Mouse (Mus musculus): ENCODE measurements around the gene Fry. TPM values are rescaled to one million over a fixed set of nuclear protein-coding genes. Genes with fewer than 3 reads are reported as not detected.

Fry gene
- polyA plus RNA-seq, 1 experiment = 2.1 TPM

DNA sequence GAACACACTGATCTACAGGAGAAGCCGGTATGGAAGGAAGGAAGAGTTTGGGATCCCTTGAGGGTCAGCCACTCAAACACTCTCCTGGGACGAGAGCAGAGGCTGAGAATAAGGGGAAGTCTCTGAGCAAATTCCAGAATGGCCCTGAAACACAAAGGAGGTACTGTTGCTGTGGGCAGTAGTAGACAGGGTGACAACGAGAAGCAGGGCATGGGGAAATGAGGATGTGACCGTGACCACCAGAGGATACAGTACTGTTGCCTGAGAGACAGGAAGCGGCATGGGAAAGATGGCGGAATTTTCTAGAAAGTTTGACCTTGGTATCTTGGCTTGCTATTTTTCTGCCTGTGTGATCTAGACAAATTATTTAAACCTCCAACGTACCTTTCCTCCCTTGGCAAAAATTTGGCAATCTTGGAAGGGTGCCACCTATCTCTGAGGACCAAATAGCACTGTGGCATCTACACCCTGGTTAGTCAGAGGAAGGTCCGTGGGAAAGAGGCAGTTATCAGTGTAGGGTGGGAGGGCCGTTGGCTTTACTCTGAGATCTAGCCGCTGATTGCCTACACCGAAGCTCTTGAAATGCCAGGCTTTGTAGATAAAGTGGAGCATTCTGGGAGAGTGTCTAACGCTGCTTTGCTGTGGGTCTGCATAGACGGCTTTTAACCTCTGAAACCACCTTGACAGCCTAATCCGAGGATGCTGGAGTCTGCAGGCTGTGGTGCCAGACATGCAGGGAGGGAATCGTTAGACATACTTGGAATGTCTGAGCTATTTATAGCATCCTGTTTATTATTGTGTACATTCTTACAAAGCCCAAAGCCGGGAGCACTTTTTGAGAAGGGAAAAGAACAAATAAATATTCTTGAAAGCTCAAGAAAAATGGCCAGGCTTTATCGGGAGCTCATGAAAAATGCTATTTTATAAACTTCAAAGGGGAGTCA is 266.1 kb downstream of the Fry start:
- no peak for TF ChIP-seq TCF12 (IDR thresholded peaks at IDR 0.05; ENCODE audit: insufficient read depth, poor library complexity, severe bottlenecking)
- no peak for TF ChIP-seq POLR2AphosphoS2 (IDR thresholded peaks at IDR 0.05; ENCODE audit: insufficient read length, low read depth)
- TF ChIP-seq TCF3 (IDR thresholded peaks at IDR 0.05; ENCODE audit: insufficient read length, low read depth) = no peak
- no peak for TF ChIP-seq USF1 (IDR thresholded peaks at IDR 0.05; ENCODE audit: low read depth)
- TF ChIP-seq MAX (IDR thresholded peaks at IDR 0.05; ENCODE audit: low read depth) = no peak
- no peak for TF ChIP-seq SRF (IDR thresholded peaks at IDR 0.05; ENCODE audit: control insufficient read depth, insufficient read length, low read depth)
- TF ChIP-seq CEBPB (IDR thresholded peaks at IDR 0.05; ENCODE audit: insufficient read depth, poor library complexity, severe bottlenecking) = no peak
- TF ChIP-seq E2F4 (IDR thresholded peaks at IDR 0.05; ENCODE audit: insufficient read depth) = no peak
- TF ChIP-seq MYOD1 (IDR thresholded peaks at IDR 0.05; ENCODE audit: control insufficient read depth in 1 of 3, insufficient read length in 2 of 3, low read depth in 2 of 3) = no peak
- TF ChIP-seq POLR2A (IDR thresholded peaks at IDR 0.05; ENCODE audit: insufficient read length, low read depth) = no peak
- no peak for TF ChIP-seq MYOG (IDR thresholded peaks at IDR 0.05; ENCODE audit: control insufficient read depth in 1 of 3, insufficient read depth in 1 of 3, insufficient read length in 2 of 3, low read depth in 2 of 3)
- no peak for TF ChIP-seq REST (IDR thresholded peaks at IDR 0.05; ENCODE audit: insufficient read depth, insufficient read length)
- no peak overlapping the region for H3K4me3 ChIP-seq
- H3K4me2 ChIP-seq (ENCODE audit: low read depth) = no peak overlapping the region
- no peaks in the 10 kb centered on the region for H3K36me3 ChIP-seq (ENCODE audit: control insufficient read depth, insufficient read depth)
- no peaks in the 10 kb centered on the region for H3K79me2 ChIP-seq (ENCODE audit: control insufficient read depth, insufficient read depth)
- H3ac ChIP-seq (ENCODE audit: control insufficient read depth, insufficient read length) = no peak overlapping the region
- no peaks in the 10 kb centered on the region for H3K27me3 ChIP-seq (ENCODE audit: control insufficient read depth, insufficient read depth, insufficient read length)

DNA sequence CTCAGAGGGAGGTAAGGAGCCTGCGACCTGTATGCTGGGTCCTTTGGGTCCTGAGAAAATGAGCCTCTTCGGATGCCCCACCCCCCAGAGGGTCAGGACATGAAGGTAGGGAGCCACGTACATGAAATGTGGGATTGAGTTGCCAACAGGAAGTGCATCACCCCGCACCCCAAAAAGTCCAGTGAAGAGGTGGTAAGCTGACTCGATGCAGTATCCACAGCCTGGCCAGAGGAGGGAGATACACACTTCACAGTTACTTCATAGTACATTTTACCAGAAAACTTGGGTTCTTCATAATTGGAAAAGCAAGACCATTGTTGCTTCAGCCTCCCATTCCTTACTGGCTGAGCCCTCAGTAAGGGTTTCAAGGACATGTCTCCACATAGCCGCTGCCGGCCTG is 266.8 kb downstream of the Fry start:
- Histone ChIP-seq H3K27me3 (ENCODE audit: control insufficient read depth, insufficient read depth, insufficient read length) (no peaks in the 10 kb centered on the region), H3ac (ENCODE audit: control insufficient read depth, insufficient read length) (no peak overlapping the region), H3K79me2 (ENCODE audit: control insufficient read depth, insufficient read depth) (no peaks in the 10 kb centered on the region), H3K4me3 (no peak overlapping the region), H3K4me2 (ENCODE audit: low read depth) (no peak overlapping the region), H3K36me3 (ENCODE audit: control insufficient read depth, insufficient read depth) (no peaks in the 10 kb centered on the region)
- TF ChIP-seq E2F4 (IDR thresholded peaks at IDR 0.05; ENCODE audit: insufficient read depth) = no peak
- TF ChIP-seq REST (IDR thresholded peaks at IDR 0.05; ENCODE audit: insufficient read depth, insufficient read length) = no peak
- TF ChIP-seq TCF12 (IDR thresholded peaks at IDR 0.05; ENCODE audit: insufficient read depth, poor library complexity, severe bottlenecking) = no peak
- no peak for TF ChIP-seq MYOD1 (IDR thresholded peaks at IDR 0.05; ENCODE audit: control insufficient read depth in 1 of 3, insufficient read length in 2 of 3, low read depth in 2 of 3)
- TF ChIP-seq POLR2A (IDR thresholded peaks at IDR 0.05; ENCODE audit: insufficient read length, low read depth) = no peak
- TF ChIP-seq MAX (IDR thresholded peaks at IDR 0.05; ENCODE audit: low read depth) = no peak
- TF ChIP-seq SRF (IDR thresholded peaks at IDR 0.05; ENCODE audit: control insufficient read depth, insufficient read length, low read depth) = no peak
- TF ChIP-seq CEBPB (IDR thresholded peaks at IDR 0.05; ENCODE audit: insufficient read depth, poor library complexity, severe bottlenecking) = no peak
- no peak for TF ChIP-seq POLR2AphosphoS2 (IDR thresholded peaks at IDR 0.05; ENCODE audit: insufficient read length, low read depth)

DNA sequence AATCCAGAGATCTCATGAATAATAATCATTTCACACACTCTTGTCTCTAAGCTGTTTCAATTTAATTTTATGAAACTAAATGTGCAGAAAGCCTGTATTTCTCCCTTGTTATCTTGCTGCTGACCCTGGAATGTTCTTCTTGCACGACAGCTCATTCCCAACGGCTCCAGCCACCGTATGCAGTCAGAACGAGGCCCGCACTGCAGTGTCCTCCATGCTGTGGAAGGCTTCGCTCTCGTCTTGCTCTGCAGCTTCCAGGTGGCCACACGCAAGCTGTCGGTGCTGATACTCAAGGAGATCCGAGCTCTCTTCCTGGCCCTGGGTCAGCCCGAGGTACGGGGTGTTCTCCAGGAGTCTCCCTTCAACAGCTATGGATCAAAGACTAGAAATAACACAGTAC is 270.2 kb downstream of the Fry start:
- Histone ChIP-seq H3K36me3 (ENCODE audit: control insufficient read depth, insufficient read depth) (no peaks in the 10 kb centered on the region), H3K4me2 (ENCODE audit: low read depth) (no peak overlapping the region)
- TF ChIP-seq MYOD1 (IDR thresholded peaks at IDR 0.05; ENCODE audit: control insufficient read depth in 1 of 3, insufficient read length in 2 of 3, low read depth in 2 of 3) (no peak), MYOG (IDR thresholded peaks at IDR 0.05; ENCODE audit: control insufficient read depth in 1 of 3, insufficient read depth in 1 of 3, insufficient read length in 2 of 3, low read depth in 2 of 3) (no peak), TCF3 (IDR thresholded peaks at IDR 0.05; ENCODE audit: insufficient read length, low read depth) (no peak), POLR2A (IDR thresholded peaks at IDR 0.05; ENCODE audit: insufficient read length, low read depth) (no peak), USF1 (IDR thresholded peaks at IDR 0.05; ENCODE audit: low read depth) (no peak), SRF (IDR thresholded peaks at IDR 0.05; ENCODE audit: control insufficient read depth, insufficient read length, low read depth) (no peak), MAX (IDR thresholded peaks at IDR 0.05; ENCODE audit: low read depth) (no peak), REST (IDR thresholded peaks at IDR 0.05; ENCODE audit: insufficient read depth, insufficient read length) (no peak), CEBPB (IDR thresholded peaks at IDR 0.05; ENCODE audit: insufficient read depth, poor library complexity, severe bottlenecking) (no peak), E2F4 (IDR thresholded peaks at IDR 0.05; ENCODE audit: insufficient read depth) (no peak), TCF12 (IDR thresholded peaks at IDR 0.05; ENCODE audit: insufficient read depth, poor library complexity, severe bottlenecking) (no peak), POLR2AphosphoS2 (IDR thresholded peaks at IDR 0.05; ENCODE audit: insufficient read length, low read depth) (no peak)

DNA sequence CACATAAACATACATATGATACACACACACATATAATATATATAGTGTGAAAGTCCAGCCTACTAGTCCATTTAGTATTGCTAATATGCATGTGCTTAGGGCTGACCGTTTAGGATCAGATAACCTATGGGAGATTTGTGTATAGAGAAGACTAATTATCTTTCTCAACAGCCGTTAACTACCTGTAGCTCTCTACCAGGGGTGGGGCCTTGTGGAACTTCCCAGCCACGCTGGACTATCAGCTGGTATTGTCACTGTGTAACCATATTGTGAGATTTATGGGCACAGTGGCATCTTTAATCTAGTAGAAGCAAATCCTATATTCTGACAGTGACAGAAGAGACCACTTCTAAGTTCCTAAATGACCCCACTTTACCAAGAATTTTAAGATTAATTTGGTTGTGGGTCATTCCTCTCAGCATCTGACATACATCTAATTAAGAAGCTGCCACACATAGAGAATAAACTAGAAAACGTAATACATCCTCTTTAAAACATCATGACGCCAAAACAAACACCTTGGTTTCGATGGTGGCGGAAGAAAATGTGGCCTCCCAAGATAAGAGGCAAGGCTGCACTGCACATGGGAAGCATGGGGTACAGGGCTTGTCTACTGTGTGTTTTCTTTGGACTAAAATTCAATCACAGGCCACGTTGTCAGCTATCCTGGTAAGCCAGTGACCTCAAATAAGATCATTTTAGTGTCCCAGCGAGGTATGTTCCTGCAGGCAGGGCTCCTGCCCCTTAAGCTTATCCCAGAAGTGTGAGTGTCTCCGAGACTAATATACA is 271.3 kb downstream of the Fry start:
- TF ChIP-seq MYOG (IDR thresholded peaks at IDR 0.05; ENCODE audit: control insufficient read depth in 1 of 3, insufficient read depth in 1 of 3, insufficient read length in 2 of 3, low read depth in 2 of 3) = no peak
- no peak for TF ChIP-seq CEBPB (IDR thresholded peaks at IDR 0.05; ENCODE audit: insufficient read depth, poor library complexity, severe bottlenecking)
- no peak for TF ChIP-seq MYOD1 (IDR thresholded peaks at IDR 0.05; ENCODE audit: control insufficient read depth in 1 of 3, insufficient read length in 2 of 3, low read depth in 2 of 3)
- TF ChIP-seq SRF (IDR thresholded peaks at IDR 0.05; ENCODE audit: control insufficient read depth, insufficient read length, low read depth) = no peak
- no peak for TF ChIP-seq TCF12 (IDR thresholded peaks at IDR 0.05; ENCODE audit: insufficient read depth, poor library complexity, severe bottlenecking)
- TF ChIP-seq E2F4 (IDR thresholded peaks at IDR 0.05; ENCODE audit: insufficient read depth) = no peak
- TF ChIP-seq TCF3 (IDR thresholded peaks at IDR 0.05; ENCODE audit: insufficient read length, low read depth) = no peak
- TF ChIP-seq POLR2A (IDR thresholded peaks at IDR 0.05; ENCODE audit: insufficient read length, low read depth) = no peak
- TF ChIP-seq POLR2AphosphoS2 (IDR thresholded peaks at IDR 0.05; ENCODE audit: insufficient read length, low read depth) = no peak
- no peak for TF ChIP-seq MAX (IDR thresholded peaks at IDR 0.05; ENCODE audit: low read depth)
- TF ChIP-seq REST (IDR thresholded peaks at IDR 0.05; ENCODE audit: insufficient read depth, insufficient read length) = no peak
- no peak for TF ChIP-seq USF1 (IDR thresholded peaks at IDR 0.05; ENCODE audit: low read depth)
- H3K4me3 ChIP-seq = no peak overlapping the region
- no peaks in the 10 kb centered on the region for H3K36me3 ChIP-seq (ENCODE audit: control insufficient read depth, insufficient read depth)
- H3K4me2 ChIP-seq (ENCODE audit: low read depth) = no peak overlapping the region
- no peaks in the 10 kb centered on the region for H3K79me2 ChIP-seq (ENCODE audit: control insufficient read depth, insufficient read depth)
- H3ac ChIP-seq (ENCODE audit: control insufficient read depth, insufficient read length) = no peak overlapping the region
- H3K27me3 ChIP-seq (ENCODE audit: control insufficient read depth, insufficient read depth, insufficient read length) = no peaks in the 10 kb centered on the region

More for the DNA sequence above, 270.2 kb downstream of the Fry start:
- H3K79me2 ChIP-seq (ENCODE audit: control insufficient read depth, insufficient read depth) = no peaks in the 10 kb centered on the region
- H3ac ChIP-seq (ENCODE audit: control insufficient read depth, insufficient read length) = no peak overlapping the region
- H3K4me3 ChIP-seq = no peak overlapping the region
- no peaks in the 10 kb centered on the region for H3K27me3 ChIP-seq (ENCODE audit: control insufficient read depth, insufficient read depth, insufficient read length)
